Mouse (Mus musculus) splenic B cell, adult 2 months (primary cell): ENCODE data around the gene Kyat3.

Source experiments
- DNase-seq: peaks from one replicate; pipeline ENCODE4 v3.0.0-alpha.2; 2011; ENCODE audit warnings: low read depth, low spot score
- H3K27me3 ChIP-seq: 2 replicates; pipeline ENCODE4 v1.6.1; 2012; ENCODE audit warnings: mild to moderate bottlenecking, low read length, moderate library complexity, mixed read lengths; ENCODE audit not compliant: control insufficient read depth, poor library complexity, insufficient read depth, severe bottlenecking
- H3K36me3 ChIP-seq: 2 replicates; pipeline ENCODE4 v1.6.1; 2012; ENCODE audit warnings: mild to moderate bottlenecking, low read length, moderate library complexity, mixed read lengths; ENCODE audit not compliant: control insufficient read depth, poor library complexity, insufficient read depth, severe bottlenecking

The Kyat3 gene

GRCm38 (mm10) chr3:142768498-142768897 lies 67.6 kb downstream of the Kyat3 start:
- no peaks in the 10 kb centered on the region; the same call in 1 of the 2 replicates for H3K36me3 ChIP-seq
- no peak for DNase-seq
- H3K27me3 ChIP-seq, result no peaks in the 10 kb centered on the region

DNA sequence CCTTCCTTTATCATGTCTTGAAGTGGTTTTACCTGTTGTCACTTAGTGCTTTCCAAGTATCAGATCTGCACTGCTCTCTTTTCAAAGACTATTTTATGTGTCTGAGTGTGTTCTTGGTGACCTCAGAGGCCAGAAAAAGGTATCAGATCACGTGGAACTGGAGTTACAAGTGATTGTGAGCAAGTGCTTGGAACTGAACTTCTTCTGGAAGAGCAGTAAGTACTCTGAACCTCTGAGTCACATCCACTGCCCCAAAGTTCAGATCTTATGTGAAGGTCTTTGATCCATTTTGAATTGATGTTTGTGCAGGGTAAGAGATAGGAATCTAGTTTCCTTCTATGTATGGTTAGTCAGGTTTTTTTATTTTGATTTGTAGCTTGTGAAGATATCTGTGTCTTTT lies 69.7 kb downstream of the Kyat3 start:
- DNase-seq, result no peak

GRCm38 (mm10) chr3:142773538-142774191 lies 72.8 kb downstream of the Kyat3 start:
- DNase-seq, result no peak
- Histone ChIP-seq H3K36me3 (peaks cover 2% of the 10 kb centered on the region; the same call in 1 of the 2 replicates), H3K27me3 (no peaks in the 10 kb centered on the region)

More for the DNA sequence above, 69.7 kb downstream of the Kyat3 start:
- Histone ChIP-seq H3K36me3 (peaks cover under 1% of the 10 kb centered on the region; the same call in 1 of the 2 replicates), H3K27me3 (no peaks in the 10 kb centered on the region)

GRCm38 (mm10) chr3:142777227-142777626 lies 76.4 kb downstream of the Kyat3 start:
- DNase-seq, result no peak
- Histone ChIP-seq H3K36me3 (peaks cover 11% of the 10 kb centered on the region), H3K27me3 (no peaks in the 10 kb centered on the region)

DNA sequence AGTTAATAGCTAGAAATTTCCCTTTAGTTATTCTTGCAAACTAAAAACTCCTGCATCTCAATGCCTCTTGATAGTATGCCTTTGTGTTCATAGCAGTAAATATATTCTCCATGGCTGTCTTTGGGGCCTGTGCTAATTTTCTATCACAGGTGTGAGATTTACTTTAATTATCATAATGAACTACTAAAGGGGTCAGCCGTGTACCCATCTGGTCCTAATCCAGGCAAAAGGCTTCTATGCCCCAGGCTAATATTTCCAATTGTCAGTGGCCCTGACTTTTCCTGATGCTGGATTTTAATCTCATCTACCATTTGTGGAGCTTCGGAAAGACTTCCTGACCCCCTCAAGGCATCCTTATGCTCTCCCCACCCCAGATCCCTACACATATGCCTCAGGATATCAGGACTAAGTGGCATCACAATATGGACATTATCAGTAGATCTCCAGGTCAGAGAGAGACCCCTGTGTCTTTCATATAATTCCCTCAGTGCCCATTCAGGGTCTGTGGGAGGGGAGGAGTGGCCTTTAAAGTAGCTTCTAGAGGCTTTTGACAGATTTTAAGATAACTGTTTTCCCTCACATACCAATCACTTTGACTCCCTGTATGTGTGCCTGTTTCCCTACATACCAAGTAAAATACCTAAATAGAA lies 85.7 kb downstream of the Kyat3 start:
- no peak for DNase-seq
- Histone ChIP-seq H3K36me3 (peaks cover 10% of the 10 kb centered on the region), H3K27me3 (no peaks in the 10 kb centered on the region)

DNA sequence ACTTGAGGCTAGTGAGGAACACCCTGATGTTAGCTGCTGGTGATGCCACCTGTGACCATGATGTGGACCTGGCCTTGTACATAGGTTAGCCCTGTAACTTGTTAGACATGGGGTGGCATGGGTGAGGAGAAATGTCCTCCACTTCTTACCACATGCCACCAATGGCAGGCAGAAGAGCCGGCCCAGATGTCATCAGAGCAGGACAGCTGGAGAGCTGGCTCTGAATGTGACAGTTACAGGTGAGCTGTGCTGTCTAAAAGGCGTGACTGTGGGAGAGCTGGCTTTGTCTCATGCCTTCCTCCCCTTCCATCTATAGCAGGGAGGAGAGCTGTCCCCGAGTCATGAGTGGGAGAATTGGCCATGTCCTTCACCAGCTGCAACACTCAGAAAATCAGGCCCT lies 94.7 kb downstream of the Kyat3 start:
- H3K36me3 ChIP-seq, result peaks cover 10% of the 10 kb centered on the region
- H3K27me3 ChIP-seq, result no peaks in the 10 kb centered on the region
- no peak for DNase-seq
